Mouse (Mus musculus) thymus, adult 2 months (tissue): ENCODE measurements around the gene Fhit.

Source experiments
- CTCF ChIP-seq: fragments of 200-500 bp; IDR thresholded peaks from 2 replicates; pipeline ENCODE4 v1.5.1; 2012; ENCODE audit warnings: mild to moderate bottlenecking, control low read depth, low read length, moderate library complexity, borderline replicate concordance; ENCODE audit not compliant: control insufficient read depth, poor library complexity, insufficient read depth; ENCODE audit errors: extremely low read depth
- POLR2A ChIP-seq: fragments of 200-500 bp; IDR thresholded peaks from 2 replicates; pipeline ENCODE4 v1.6.1; 2012; ENCODE audit warnings: mild to moderate bottlenecking, low read length, control low read depth, moderate library complexity; ENCODE audit not compliant: control insufficient read depth, poor library complexity, insufficient read depth; ENCODE audit errors: extremely low read depth

DNA sequence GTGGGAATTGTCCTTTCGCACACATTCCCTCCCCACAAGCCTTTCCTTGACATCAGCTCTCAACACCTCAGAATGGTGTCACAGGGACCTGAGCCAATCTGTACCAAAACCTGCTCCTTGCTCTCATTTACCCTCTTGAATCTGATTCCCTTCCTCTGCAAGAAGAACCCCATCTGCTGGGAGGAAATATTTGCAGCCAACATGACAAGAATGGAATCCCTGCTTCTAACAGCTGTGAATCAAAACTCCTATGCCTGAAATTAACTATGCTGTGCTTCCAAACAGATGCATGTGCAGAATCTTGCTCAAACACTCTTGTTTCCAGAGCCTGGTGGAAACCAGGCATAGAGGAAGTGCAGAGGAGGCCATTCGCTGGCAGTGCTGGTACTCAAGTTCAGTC, 940.0 kb downstream of the Fhit start:
- TF ChIP-seq CTCF (no peak), POLR2A (no peak)
